Mouse (Mus musculus) gastrocnemius, postnatal 36 days (tissue): ENCODE data around the gene Sun1. TPM values are rescaled to one million over a fixed set of nuclear protein-coding genes. Genes with fewer than 3 reads are reported as not detected.

Source experiments
- DNase-seq, 2 experiments: peaks; one replicate each; pipeline ENCODE4 v3.0.0; 2022
- intact Hi-C: fragments of 180-260 bp; cut with DNase I; formaldehyde crosslinking; loops from one replicate; pipeline ENCODE4 v1.15.1; 2025
- total RNA-seq, 2 experiments: library from RNA; stranded (reverse); gene quantifications; 2 replicates each; pipeline ENCODE4 v1.2.3; 2021

Sun1 gene
- total RNA-seq, 2 experiments from 2014 or later = 32.6 to 37.6 TPM

- intact Hi-C loops = no loop called here
- no peak for DNase-seq
Observed at GRCm38 (mm10) chr5:139277287-139277686, 76.8 kb downstream of the Sun1 start.

DNA sequence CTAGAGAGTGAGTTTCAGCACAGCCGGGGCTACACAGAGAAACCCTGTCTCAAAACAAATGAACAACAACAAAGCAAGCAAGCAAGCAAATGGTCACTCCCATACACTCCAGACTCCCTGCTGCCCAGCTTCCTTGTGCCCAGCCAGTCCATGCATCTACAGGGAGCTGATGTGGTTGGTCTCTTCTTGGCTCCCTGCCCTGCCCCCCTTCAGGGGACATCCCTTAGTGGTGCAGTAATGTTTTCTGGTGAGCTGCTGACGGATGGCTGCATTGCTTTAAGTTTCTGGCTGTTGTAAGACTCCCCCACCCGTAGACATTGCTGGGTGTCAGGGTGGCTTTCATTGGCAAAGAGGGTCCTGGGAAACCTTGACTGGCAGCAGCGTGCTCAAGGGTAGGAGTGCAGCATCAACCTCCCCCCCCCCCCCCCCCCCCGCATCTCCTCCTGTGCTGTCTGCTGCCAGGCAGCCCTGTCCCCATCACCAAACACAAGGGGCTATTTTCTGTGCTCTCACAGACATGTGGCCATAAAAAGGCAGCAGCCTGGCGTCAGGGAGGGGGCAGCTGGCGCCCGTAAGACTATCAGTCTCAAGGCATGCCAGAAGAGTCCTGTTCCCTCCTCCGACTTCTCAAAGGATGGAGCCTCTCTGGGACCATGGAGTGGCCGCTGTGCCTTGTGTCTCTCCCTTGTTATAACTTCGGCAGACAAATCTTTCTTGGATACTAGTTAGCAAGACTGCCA is 81.1 kb downstream of the Sun1 start:
- no peak for DNase-seq
- intact Hi-C loops = loop anchor here (2.0 to 5.0 kb wide), 2 partner anchors 43 to 221 kb away; partner anchors contain the start of gene Adap1

DNA sequence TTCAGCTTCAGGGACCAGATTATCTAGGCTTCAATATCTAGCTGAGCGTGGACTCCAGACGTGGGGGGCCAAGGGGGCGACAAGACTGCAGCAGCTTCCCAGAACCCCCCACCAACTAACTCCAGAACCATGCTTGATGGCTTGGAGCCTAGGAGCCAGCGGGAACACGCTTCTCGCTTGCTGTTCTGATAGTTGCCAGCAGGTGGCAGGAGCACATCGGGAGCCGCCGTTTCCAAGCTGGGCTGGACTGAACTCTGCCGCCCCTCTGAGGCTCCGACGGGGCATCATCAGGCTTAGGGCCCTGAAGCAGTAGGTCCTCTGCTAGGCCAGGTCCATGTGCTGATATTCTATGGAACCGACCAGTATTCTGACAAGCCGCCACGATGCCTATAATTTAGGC is 81.8 kb downstream of the Sun1 start:
- peak; percentile 80 to 81 for DNase-seq
- intact Hi-C loops = loop anchor here (5.0 kb wide), 1 partner anchor 220 kb away; no protein-coding TSS in a partner anchor

GRCm38 (mm10) chr5:139283460-139284180 is 83.2 kb downstream of the Sun1 start:
- intact Hi-C loops = loop anchor here (5.0 kb wide), 1 partner anchor 219 kb away; no protein-coding TSS in a partner anchor
- no peak for DNase-seq

DNA sequence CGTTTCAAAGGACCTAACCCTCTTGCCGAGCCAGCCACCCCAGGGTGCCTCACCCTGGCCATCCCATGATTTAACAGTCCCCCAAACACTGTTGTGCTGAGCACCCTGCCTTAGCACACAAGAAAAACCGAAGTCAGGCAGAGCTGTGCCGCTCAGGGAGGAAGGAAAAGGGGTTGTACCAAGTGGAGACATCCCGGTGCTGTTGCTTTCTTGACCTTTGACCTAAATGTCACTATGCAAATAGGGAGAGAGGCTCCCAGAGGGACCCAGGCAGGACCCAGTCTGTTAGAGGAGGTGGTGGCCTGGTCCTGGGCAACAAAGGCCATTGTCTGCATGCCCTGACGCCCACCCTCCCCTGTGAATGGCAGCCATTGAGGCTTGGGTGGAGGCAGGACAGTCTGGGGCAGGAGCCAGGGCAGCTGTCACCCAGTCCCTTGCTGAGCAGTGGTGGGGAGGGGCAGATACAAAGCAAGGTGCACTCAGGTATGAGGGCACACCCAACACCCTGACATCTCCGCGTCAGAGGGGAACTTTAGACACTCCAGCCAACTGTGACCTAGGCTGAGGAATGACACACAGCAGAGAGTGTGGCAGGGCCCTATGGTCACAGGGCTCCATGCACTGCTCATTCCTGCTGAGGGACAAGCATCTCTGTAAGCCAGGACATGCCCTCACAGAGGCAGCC is 85.1 kb downstream of the Sun1 start:
- intact Hi-C loops = no loop called here
- DNase-seq = no peak

- intact Hi-C loops = no loop called here
- no peak for DNase-seq
Observed at GRCm38 (mm10) chr5:139286142-139286941, 85.9 kb downstream of the Sun1 start.

DNA sequence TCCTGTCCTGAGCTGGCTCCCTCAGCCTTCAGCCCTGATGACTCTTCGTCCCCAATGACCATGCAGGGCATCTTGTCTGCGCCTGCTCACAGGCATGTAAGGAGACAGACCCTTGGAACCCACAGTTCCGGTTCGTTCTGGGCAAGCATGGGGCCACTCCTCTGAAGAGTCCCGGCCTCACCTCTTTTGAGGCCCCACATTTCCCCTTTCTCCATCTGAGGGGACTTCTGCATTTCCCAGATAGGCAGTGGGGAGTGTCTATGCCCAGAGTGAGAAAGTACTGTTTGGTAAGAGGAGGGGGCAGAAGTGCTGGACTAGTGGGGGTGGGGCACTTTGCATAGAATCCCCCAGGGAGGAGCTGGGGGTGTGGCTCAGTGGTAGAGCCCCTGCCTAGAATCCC is 86.7 kb downstream of the Sun1 start:
- intact Hi-C loops = no loop called here
- no peak for DNase-seq

- no peak for DNase-seq
- intact Hi-C loops = no loop called here
Observed at GRCm38 (mm10) chr5:139287787-139288186, 87.3 kb downstream of the Sun1 start.

DNA sequence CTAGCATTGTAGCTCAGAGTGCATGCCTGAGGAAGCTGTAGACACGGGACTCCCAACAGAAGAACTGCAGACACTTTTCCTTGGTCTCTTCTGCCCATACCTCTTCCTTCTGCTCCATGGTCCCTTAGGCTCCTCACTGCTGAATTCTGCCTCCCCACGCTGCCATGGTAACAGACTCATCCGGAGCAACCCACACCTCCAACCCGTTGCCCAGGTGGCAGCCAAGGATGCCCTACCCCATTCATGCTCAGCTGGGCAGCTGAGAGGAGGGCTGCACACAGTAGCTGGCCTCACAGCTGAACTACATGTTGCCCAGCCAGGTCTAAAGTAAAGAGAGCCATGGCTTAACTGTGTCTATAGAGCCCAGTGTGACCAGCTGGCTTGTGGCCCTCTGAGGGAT is 88.2 kb downstream of the Sun1 start:
- intact Hi-C loops = no loop called here
- DNase-seq = no peak

GRCm38 (mm10) chr5:139290467-139291259 is 90.2 kb downstream of the Sun1 start:
- intact Hi-C loops = no loop called here
- no peak for DNase-seq

GRCm38 (mm10) chr5:139291811-139292560 is 91.5 kb downstream of the Sun1 start:
- intact Hi-C loops = no loop called here
- DNase-seq = no peak

GRCm38 (mm10) chr5:139294089-139294488 is 93.7 kb downstream of the Sun1 start:
- intact Hi-C loops = no loop called here
- DNase-seq = no peak

- intact Hi-C loops = no loop called here
- no peak for DNase-seq
Observed at GRCm38 (mm10) chr5:139297092-139297491, 96.7 kb downstream of the Sun1 start.

GRCm38 (mm10) chr5:139297745-139298144 is 97.3 kb downstream of the Sun1 start:
- no peak for DNase-seq

More at GRCm38 (mm10) chr5:139297745-139298144, 97.3 kb downstream of the Sun1 start:
- intact Hi-C loops = no loop called here

Other genes with a start within 250 kb of the Sun1 start
- gene Pdgfa, start 203.3 kb upstream of the Sun1 start, total RNA-seq = 10 to 100 TPM; 21.9 to 22.1 TPM
- gene Prkar1b, start 50.6 kb upstream of the Sun1 start, total RNA-seq = 1 to 10 TPM; 1.2 to 1.5 TPM
- 10 to 100 TPM; 13.5 to 14.4 TPM for gene Dnaaf5, start 50.4 kb upstream of the Sun1 start, total RNA-seq
- 10 to 100 TPM; 28.3 to 29.4 TPM for gene Get4, start 51.7 kb downstream of the Sun1 start, total RNA-seq
- gene Adap1, start 125.0 kb downstream of the Sun1 start, total RNA-seq = 1 to 10 TPM; 1.6 to 1.7 TPM
- gene Cox19, start 150.8 kb downstream of the Sun1 start, total RNA-seq = 10 to 100 TPM; 52.8 to 68.3 TPM
- gene Cyp2w1, start 152.0 kb downstream of the Sun1 start, total RNA-seq = not detected
- 10 to 100 TPM; 25.3 to 30.4 TPM for gene Gpr146, start 177.1 kb downstream of the Sun1 start, total RNA-seq
- gene C130050O18Rik, start 204.6 kb downstream of the Sun1 start, total RNA-seq = under 1 TPM; 0.13 to 0.35 TPM
- 1 to 10 TPM; 1.1 to 1.2 TPM for gene Gper1, start 222.5 kb downstream of the Sun1 start, total RNA-seq